In the genomic region with DNA sequence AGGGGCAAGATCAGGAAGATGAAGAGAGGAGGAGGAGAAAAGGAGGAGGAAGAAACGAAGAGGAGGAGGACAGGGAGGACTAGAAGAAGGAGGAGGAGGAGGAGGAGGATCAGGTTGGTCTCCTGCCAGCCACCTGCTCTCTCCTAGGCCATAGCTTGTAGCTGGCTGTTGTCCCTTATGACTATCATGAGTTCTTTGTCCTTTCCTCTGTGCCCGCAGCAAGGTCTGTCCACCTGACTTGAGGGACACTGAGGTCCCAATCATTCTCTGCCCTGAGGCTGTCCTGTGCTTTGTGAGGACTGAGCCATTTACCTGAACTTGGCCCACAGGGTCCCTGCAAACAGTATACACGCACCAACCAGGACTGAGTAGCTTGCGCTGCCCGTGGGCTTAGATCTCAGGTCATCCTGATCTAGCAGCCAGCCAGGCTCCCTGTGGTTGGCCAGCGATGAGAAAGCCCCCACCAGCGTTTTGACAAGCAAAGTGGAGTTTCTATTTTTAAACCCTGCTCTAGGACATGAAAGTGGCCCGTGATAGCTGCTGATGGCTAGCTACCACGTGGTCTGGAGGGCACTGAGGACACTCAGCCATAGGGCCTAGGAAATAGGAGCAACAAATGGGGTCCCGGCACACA, we compare ENCODE assay signal across 19 mouse cellular contexts. TPM values are rescaled to one million over a fixed set of nuclear protein-coding genes. Genes with fewer than 3 reads are reported as not detected.
DNase-seq lines count a peak whose midpoint lies in the region; ATAC-seq and TF ChIP-seq lines count a peak whose summit lies in the region.
"Had no signal": no experiment of that assay in that cellular context is flagged by ENCODE, and none has a peak within 500 bp of the region (broad histone marks: within the 10 kb centered on the region; RNA-seq: fewer than 3 reads in every experiment).

No protein-coding gene starts in this region.

- no peak overlapping the region for H3K4me3 ChIP-seq in kidney, postnatal 0 days (replicated peaks; ENCODE audit: low read depth, low read length)
- H3K4me3 ChIP-seq in kidney, embryonic 16.5 days (ENCODE audit: low read length), result no peak overlapping the region
- no peak overlapping the region for H3K4me3 ChIP-seq in lung, adult 2 months (replicated peaks; ENCODE audit: extremely low read depth, low read depth, low read length)
- H3K4me3 ChIP-seq: intestine, embryonic 15.5 days; layer of hippocampus, adult 2 months; liver, embryonic 15.5 days; neural tube, embryonic 15.5 days; stomach, embryonic 15.5 days had no signal

- H3K9me3 ChIP-seq in kidney, postnatal 0 days (replicated peaks; ENCODE audit: low read length), result no peaks in the 10 kb centered on the region
- H3K9me3 ChIP-seq in kidney, embryonic 16.5 days (ENCODE audit: low read length), result no peaks in the 10 kb centered on the region
- H3K9me3 ChIP-seq: intestine, embryonic 15.5 days; liver, embryonic 15.5 days; neural tube, embryonic 15.5 days; stomach, embryonic 15.5 days had no signal

- no peaks in the 10 kb centered on the region for H3K4me1 ChIP-seq in kidney, postnatal 0 days (replicated peaks; ENCODE audit: insufficient read depth, low read length)
- no peaks in the 10 kb centered on the region for H3K4me1 ChIP-seq in kidney, embryonic 16.5 days (ENCODE audit: insufficient read depth, low read length)
- no peaks in the 10 kb centered on the region for H3K4me1 ChIP-seq in lung, adult 2 months (ENCODE audit: control insufficient read depth, insufficient read depth, low read length)
- H3K4me1 ChIP-seq: intestine, embryonic 15.5 days; liver, embryonic 15.5 days; stomach, embryonic 15.5 days had no signal

- no peak for TF ChIP-seq CTCF in kidney, postnatal 0 days (IDR thresholded peaks at IDR 0.05; ENCODE audit: low read depth)
- TF ChIP-seq CTCF in lung, adult 2 months (IDR thresholded peaks at IDR 0.05; ENCODE audit: insufficient read depth, low read length), result no peak

- no peaks in the 10 kb centered on the region for H3K27me3 ChIP-seq in kidney, postnatal 0 days (ENCODE audit: insufficient read depth, low read length)
- no peaks in the 10 kb centered on the region for H3K27me3 ChIP-seq in kidney, embryonic 16.5 days (ENCODE audit: insufficient read depth, low read length)
- H3K27me3 ChIP-seq: intestine, embryonic 15.5 days; liver, embryonic 15.5 days; neural tube, embryonic 15.5 days; stomach, embryonic 15.5 days had no signal

- H3K27ac ChIP-seq in kidney, postnatal 0 days, result peak overlapping the region; percentile 25; the same call in 1 of the 2 replicates
- H3K27ac ChIP-seq in kidney, embryonic 16.5 days (ENCODE audit: low read length), result no peak overlapping the region
- H3K27ac ChIP-seq: intestine, embryonic 15.5 days; layer of hippocampus, adult 2 months; liver, embryonic 15.5 days; neural tube, embryonic 15.5 days; stomach, embryonic 15.5 days had no signal

- no peak for DNase-seq in kidney, postnatal 0 days (ENCODE audit: low spot score)
- DNase-seq in heart, adult 11 months, result peak; percentile 98
- DNase-seq in heart, adult 9 months (ENCODE audit: low spot score in 2 of 2), result peak; percentile 76 to 78
- DNase-seq in heart, postnatal 10 days, result peak; percentile 77 to 82
- no peak for DNase-seq in Muller cell, postnatal 12 days (ENCODE audit: inconsistent ontology term)
- DNase-seq in right cerebral cortex, postnatal 36 days (ENCODE audit: low spot score in 2 of 2), result no peak
- DNase-seq in lung, adult 2 months, result no peak
- DNase-seq: adrenal gland, adult 2 months; cerebellum, adult 2 months; lung, postnatal 36 days; thymus, postnatal 14 days had no signal

- TF ChIP-seq POLR2A in lung, adult 2 months (IDR thresholded peaks at IDR 0.05; ENCODE audit: borderline replicate concordance, extremely low read depth, low read depth, low read length), result no peak

- no peak overlapping the region for H3K9ac ChIP-seq in kidney, postnatal 0 days (ENCODE audit: low read depth, low read length)
- H3K9ac ChIP-seq in kidney, embryonic 16.5 days (replicated peaks; ENCODE audit: low read length), result no peak overlapping the region
- H3K9ac ChIP-seq: intestine, embryonic 15.5 days; liver, embryonic 15.5 days; neural tube, embryonic 15.5 days; stomach, embryonic 15.5 days had no signal

- intact Hi-C loops in heart, postnatal 10 days (cut with DNase I), result no loop called here

- no peak for ATAC-seq in kidney, postnatal 0 days (replicated peaks; ENCODE audit: low FRiP score, low read depth)
- no peak for ATAC-seq in kidney, embryonic 16.5 days (ENCODE audit: low FRiP score, low TSS enrichment)
- ATAC-seq: forebrain, embryonic 14.5 days; intestine, embryonic 15.5 days had no signal

- H3K36me3 ChIP-seq in kidney, postnatal 0 days (ENCODE audit: insufficient read depth, low read length), result no peaks in the 10 kb centered on the region
- no peaks in the 10 kb centered on the region for H3K36me3 ChIP-seq in kidney, embryonic 16.5 days (ENCODE audit: insufficient read depth, low read length)
- H3K36me3 ChIP-seq: G1E; intestine, embryonic 15.5 days; liver, embryonic 15.5 days; neural tube, embryonic 15.5 days; stomach, embryonic 15.5 days had no signal

- no peak overlapping the region for H3K4me2 ChIP-seq in kidney, postnatal 0 days (ENCODE audit: low read length)
- no peak overlapping the region for H3K4me2 ChIP-seq in kidney, embryonic 16.5 days (replicated peaks; ENCODE audit: low read depth, low read length)
- H3K4me2 ChIP-seq: intestine, embryonic 15.5 days; liver, embryonic 15.5 days; neural tube, embryonic 15.5 days; stomach, embryonic 15.5 days had no signal

- 66% methylated on average over 10 of the region's 10 CpGs for WGBS in kidney, postnatal 0 days
- 64% methylated on average over 10 of the region's 10 CpGs for WGBS in kidney, embryonic 16.5 days
- WGBS in lung, adult 2 months, result 53% methylated on average over 10 of the region's 10 CpGs

RNA-seq across cellular contexts. Expression of gene Tmem51, which starts 42.7 kb away (rescaled TPM):
- 53.8 and 56.8 TPM in 2 replicates for polyA plus RNA-seq in kidney, postnatal 0 days (2015; fragmentation: Nextera tagmentation; extraction: Ambion mirVana)
- 41.6 and 42.7 TPM in 2 replicates for polyA plus RNA-seq in kidney, embryonic 16.5 days (2015; fragmentation: Nextera tagmentation; extraction: Ambion mirVana)
- 10 to 100 TPM; 23.2 to 26.9 TPM for total RNA-seq in heart, postnatal 10 days (2021)
- 12.9 and 16.5 TPM in 2 replicates for polyA plus RNA-seq in lung, adult 2 months (2012; rRNA removed)
- polyA plus RNA-seq: G1E had no signal

Comparison
In these comparisons a context has a peak if more than half of its experiments do, and no peak if none do; other contexts are left out.
1. DNase-seq: peak in heart, adult 11 months (single experiment), heart, adult 9 months (2 of 2) and heart, postnatal 10 days (2 of 2); none in kidney, postnatal 0 days (single experiment), Muller cell, postnatal 12 days (single experiment), right cerebral cortex, postnatal 36 days (0 of 2) and lung, adult 2 months (single experiment).